Mouse (Mus musculus): ENCODE data around the gene Btbd9. TPM values are rescaled to one million over a fixed set of nuclear protein-coding genes. Genes with fewer than 3 reads are reported as not detected.

Btbd9 gene
- total and polyA plus RNA-seq, 3 experiments: 24.7 to 33.8 TPM; not detected in 1

DNA sequence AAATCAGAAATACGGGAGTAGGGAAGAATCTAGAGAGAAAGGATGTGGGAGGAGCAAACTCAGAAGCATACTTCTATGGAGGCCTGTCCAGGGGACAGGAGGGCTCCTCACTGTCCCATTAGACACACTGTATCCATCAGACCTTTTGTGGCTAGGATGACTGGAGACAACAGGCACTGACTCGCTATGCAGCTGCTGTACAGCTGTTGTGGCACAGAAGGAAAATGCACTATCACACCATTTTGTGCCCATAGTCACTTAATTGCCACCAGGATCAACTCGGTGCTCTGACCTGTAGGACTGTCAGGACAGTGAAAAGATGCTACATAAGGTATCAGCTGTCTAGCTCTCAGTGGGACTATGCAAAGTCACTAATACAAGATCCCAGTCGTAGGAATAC is 266.7 kb downstream of the Btbd9 start:
- TF ChIP-seq NELFE (IDR thresholded peaks at IDR 0.05; ENCODE audit: low read depth, low read length) (no peak), KAT2A (conservative IDR thresholded peaks at IDR 0.05; ENCODE audit: low read depth, low read length) (no peak), GATA1 (IDR thresholded peaks at IDR 0.05; ENCODE audit: low read depth, low read length) (no peak), NRF1 (IDR thresholded peaks at IDR 0.05; ENCODE audit: insufficient read depth, low read depth, low read length, poor library complexity, severe bottlenecking) (no peak), RAD21 (IDR thresholded peaks at IDR 0.05; ENCODE audit: low read depth, low read length) (no peak), POLR2AphosphoS5 (IDR thresholded peaks at IDR 0.05; ENCODE audit: borderline replicate concordance, low read depth, low read length) (no peak), TBP (IDR thresholded peaks at IDR 0.05; ENCODE audit: low read depth, low read length) (no peak), UBTF (IDR thresholded peaks at IDR 0.05; ENCODE audit: borderline replicate concordance, insufficient read depth, low read depth, low read length) (no peak), HCFC1 (IDR thresholded peaks at IDR 0.05; ENCODE audit: low read depth, low read length) (no peak), E2F4 (IDR thresholded peaks at IDR 0.05; ENCODE audit: borderline replicate concordance, low read depth, low read length) (no peak)
- no peak overlapping the region for H3K27ac ChIP-seq (ENCODE audit: control insufficient read depth, low read depth, low read length)
- no peaks in the 10 kb centered on the region for H3K27me3 ChIP-seq (ENCODE audit: control insufficient read depth in 1 of 2, insufficient read depth in 2 of 2, low read length in 2 of 2)
- no peak overlapping the region for H3K4me3 ChIP-seq (ENCODE audit: control insufficient read depth in 1 of 2, insufficient read depth in 1 of 2, low read depth in 2 of 2, low read length in 2 of 2)
- no peaks in the 10 kb centered on the region for H3K79me2 ChIP-seq (ENCODE audit: control insufficient read depth, insufficient read depth, low read length, poor library complexity)
- no peak overlapping the region for H3K9ac ChIP-seq (ENCODE audit: control insufficient read depth, low read depth, low read length, poor library complexity, severe bottlenecking)
- DNase-seq (ENCODE audit: low read depth, low spot score): no peak
- H3K36me3 ChIP-seq (ENCODE audit: control insufficient read depth in 1 of 2, insufficient read depth in 2 of 2, low read length in 2 of 2): no peaks in the 10 kb centered on the region
- no peaks in the 10 kb centered on the region for H3K4me1 ChIP-seq (ENCODE audit: control insufficient read depth in 1 of 2, insufficient read depth in 2 of 2, low read length in 2 of 2)
- H3K9me3 ChIP-seq (replicated peaks; ENCODE audit: insufficient read depth, low read length): no peaks in the 10 kb centered on the region

GRCm38 (mm10) chr17:30308889-30309288 is 267.4 kb downstream of the Btbd9 start:
- no peak overlapping the region for H3K9ac ChIP-seq (ENCODE audit: control insufficient read depth, low read depth, low read length, poor library complexity, severe bottlenecking)
- H3K79me2 ChIP-seq (ENCODE audit: control insufficient read depth, insufficient read depth, low read length, poor library complexity): no peaks in the 10 kb centered on the region
- no peaks in the 10 kb centered on the region for H3K9me3 ChIP-seq (replicated peaks; ENCODE audit: insufficient read depth, low read length)
- DNase-seq (ENCODE audit: low read depth, low spot score): no peak
- TF ChIP-seq POLR2AphosphoS5 (IDR thresholded peaks at IDR 0.05; ENCODE audit: borderline replicate concordance, low read depth, low read length) (no peak), ELF1 (IDR thresholded peaks at IDR 0.05; ENCODE audit: low read depth, low read length) (no peak), TAL1 (IDR thresholded peaks at IDR 0.05; ENCODE audit: low read length) (no peak), USF2 (IDR thresholded peaks at IDR 0.05; ENCODE audit: borderline replicate concordance in 1 of 2, insufficient read depth in 1 of 2, low read depth in 1 of 2, low read length in 2 of 2) (no peak), E2F4 (IDR thresholded peaks at IDR 0.05; ENCODE audit: borderline replicate concordance, low read depth, low read length) (no peak), POLR2AphosphoS2 (IDR thresholded peaks at IDR 0.05; ENCODE audit: low read length) (no peak), RAD21 (IDR thresholded peaks at IDR 0.05; ENCODE audit: low read depth, low read length) (no peak), ZMIZ1 (IDR thresholded peaks at IDR 0.05; ENCODE audit: low read depth, low read length) (no peak), JUND (IDR thresholded peaks at IDR 0.05; ENCODE audit: low read depth, low read length) (no peak)
- H3K4me3 ChIP-seq (ENCODE audit: control insufficient read depth in 1 of 2, insufficient read depth in 1 of 2, low read depth in 2 of 2, low read length in 2 of 2): no peak overlapping the region
- H3K4me1 ChIP-seq (ENCODE audit: control insufficient read depth in 1 of 2, insufficient read depth in 2 of 2, low read length in 2 of 2): no peaks in the 10 kb centered on the region
- H3K27me3 ChIP-seq (ENCODE audit: control insufficient read depth in 1 of 2, insufficient read depth in 2 of 2, low read length in 2 of 2): no peaks in the 10 kb centered on the region
- H3K27ac ChIP-seq (ENCODE audit: control insufficient read depth, low read depth, low read length): no peak overlapping the region
- no peaks in the 10 kb centered on the region for H3K36me3 ChIP-seq (ENCODE audit: control insufficient read depth in 1 of 2, insufficient read depth in 2 of 2, low read length in 2 of 2)

Measured in MEL (cell line).